Mouse (Mus musculus) ES-E14 (cell line): ENCODE measurements at regions not wholly inside any gene's neighbourhood (a gene's known extent, or its start where the extent isn't known, plus 50 kb on each side); places are given as distances from the start of the nearest gene placed in this dataset.

ENCODE experiments used
- HCFC1 ChIP-seq: IDR thresholded peaks from 2 replicates; pipeline ENCODE4 v1.6.1; 2012; ENCODE audit warnings: low read length, inconsistent platforms, borderline replicate concordance; ENCODE audit not compliant: insufficient read depth
- MAFK ChIP-seq: IDR thresholded peaks from 2 replicates; pipeline ENCODE4 v1.6.1; 2014; ENCODE audit warnings: mild to moderate bottlenecking, low read depth, low read length, inconsistent platforms; ENCODE audit not compliant: insufficient read depth
- ZC3H11A ChIP-seq: IDR thresholded peaks from 2 replicates; pipeline ENCODE4 v1.6.1; 2012; ENCODE audit warnings: low read depth, mild to moderate bottlenecking, inconsistent platforms, low read length, borderline replicate concordance
- ZNF384 ChIP-seq: IDR thresholded peaks from 2 replicates; pipeline ENCODE4 v1.6.1; 2012; ENCODE audit warnings: low read depth, low read length, inconsistent platforms

- no peak for TF ChIP-seq ZNF384
- TF ChIP-seq ZC3H11A = no peak
- no peak for TF ChIP-seq HCFC1
- no peak for TF ChIP-seq MAFK
Measured at GRCm38 (mm10) chr8:15487579-15487978, 441.7 kb upstream of the BB014433 start.
